Mouse (Mus musculus) neural tube, embryonic 13.5 days (tissue): ENCODE measurements around the gene Gm49721. TPM values are rescaled to one million over a fixed set of nuclear protein-coding genes. Genes with fewer than 3 reads are reported as not detected.
"Not testable (repeated sequence)": the region's sequence is repeated elsewhere in the genome, so short reads cannot be mapped to it uniquely, and the experiment has no call there.

Source experiments
- ATAC-seq: fragments of 200-750 bp; cut with Nextera tagmentation; 2 replicates; pipeline ENCODE4 v1.8.0; 2017; ENCODE audit warnings: low read depth, mild to moderate bottlenecking, moderate TSS enrichment, moderate library complexity
- H3K27ac ChIP-seq: fragments of 300-500 bp; sonication (generic); replicated peaks from 2 replicates; pipeline ENCODE4 v1.5.1; 2015; ENCODE audit warnings: moderate library complexity, mild to moderate bottlenecking, inconsistent platforms
- H3K27me3 ChIP-seq: fragments of 300-500 bp; sonication (generic); 2 replicates; pipeline ENCODE4 v1.6.1; 2015; ENCODE audit warnings: mild to moderate bottlenecking, inconsistent platforms
- H3K36me3 ChIP-seq: fragments of 300-500 bp; sonication (generic); 2 replicates; pipeline ENCODE4 v1.6.1; 2015; ENCODE audit warnings: mild to moderate bottlenecking, inconsistent platforms
- H3K4me1 ChIP-seq: fragments of 300-500 bp; sonication (generic); replicated peaks from 2 replicates; pipeline ENCODE4 v1.6.1; 2015; ENCODE audit warnings: inconsistent platforms
- H3K4me2 ChIP-seq: fragments of 300-500 bp; sonication (generic); 2 replicates; pipeline ENCODE4 v1.6.1; 2015; ENCODE audit warnings: inconsistent platforms, mild to moderate bottlenecking, moderate library complexity
- H3K4me3 ChIP-seq: fragments of 300-500 bp; sonication (generic); 2 replicates; pipeline ENCODE4 v1.5.1; 2015; ENCODE audit warnings: mild to moderate bottlenecking, inconsistent platforms
- H3K9ac ChIP-seq: fragments of 300-500 bp; sonication (generic); 2 replicates; pipeline ENCODE4 v1.6.1; 2015; ENCODE audit warnings: moderate library complexity, mild to moderate bottlenecking, inconsistent platforms
- H3K9me3 ChIP-seq: fragments of 300-500 bp; sonication (generic); 2 replicates; pipeline ENCODE4 v1.6.1; 2016; ENCODE audit warnings: inconsistent platforms
- WGBS: fragments of 180-500 bp; shearing (Covaris S2); methylation state at CpG from one replicate; pipeline ENCODE4 v1.1.7; 2015; 5-methylcytosine and 5-hydroxymethylcytosine counted together
- polyA plus RNA-seq: library from polyadenylated mRNA; unstranded; fragments of >200 nt; fragmentation: Nextera tagmentation; extraction: Ambion mirVana; gene quantifications from 2 replicates; pipeline ENCODE4 v1.2.1, GENCODE M21; 2015

Gm49721 gene
- polyA plus RNA-seq, 1 experiment from 2014 or later, result 0.47 TPM

DNA sequence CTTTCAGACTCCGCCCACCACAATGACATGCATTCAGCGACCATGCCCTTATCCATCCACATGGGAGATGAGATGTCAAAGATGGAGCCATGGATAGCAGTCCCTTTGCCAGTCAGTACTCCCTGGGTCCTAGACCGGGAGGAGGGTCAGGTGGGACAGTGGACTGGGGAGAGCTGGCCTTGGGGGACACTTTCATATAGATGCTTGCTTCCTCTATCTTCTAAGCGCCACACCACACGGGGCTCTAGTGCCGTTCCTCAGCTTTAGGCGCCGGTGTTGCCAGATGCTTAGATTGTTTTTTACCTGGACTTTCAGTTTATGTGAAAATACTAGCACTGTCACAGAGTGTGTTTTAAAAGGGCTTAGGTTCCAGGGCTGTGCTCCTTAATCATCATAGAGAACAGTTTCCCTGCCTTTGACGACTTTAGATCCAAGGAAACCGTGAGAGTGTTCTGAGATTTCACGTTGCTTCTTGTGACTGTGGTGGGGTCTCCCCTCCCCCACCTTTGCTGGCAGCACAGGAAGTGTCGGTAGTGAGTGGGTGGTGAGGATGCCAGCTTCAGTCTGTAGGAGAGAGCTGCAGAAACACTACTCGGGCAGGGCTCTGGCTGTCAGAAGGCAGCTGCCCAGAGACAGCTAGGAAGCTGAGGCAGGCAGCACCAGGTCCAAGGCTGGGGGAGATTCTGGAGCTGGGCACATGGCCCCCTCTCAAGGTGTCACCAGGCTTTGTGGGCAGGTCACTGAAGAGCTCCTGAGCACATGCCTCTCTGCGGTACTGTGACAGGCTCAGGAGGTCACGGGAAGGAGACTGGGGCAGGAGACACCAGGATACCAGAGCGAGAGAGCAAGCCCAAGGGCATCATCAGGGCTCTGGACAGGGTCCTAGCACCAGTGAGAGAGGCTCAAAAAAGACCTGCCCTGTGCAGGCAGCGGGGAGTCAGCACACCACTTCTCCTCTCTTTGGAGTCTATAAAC lies 54.8 kb downstream of the Gm49721 start:
- H3K36me3 ChIP-seq, H3K27me3 ChIP-seq, H3K4me3 ChIP-seq, H3K9ac ChIP-seq, H3K27ac ChIP-seq, H3K9me3 ChIP-seq, H3K4me2 ChIP-seq, H3K4me1 ChIP-seq: not testable (repeated sequence)
- 0 out of 2 replicates have a peak, but pooled peaks have one; percentile 22 for ATAC-seq
- 68% methylated on average over 3 of the region's 17 CpGs for WGBS

DNA sequence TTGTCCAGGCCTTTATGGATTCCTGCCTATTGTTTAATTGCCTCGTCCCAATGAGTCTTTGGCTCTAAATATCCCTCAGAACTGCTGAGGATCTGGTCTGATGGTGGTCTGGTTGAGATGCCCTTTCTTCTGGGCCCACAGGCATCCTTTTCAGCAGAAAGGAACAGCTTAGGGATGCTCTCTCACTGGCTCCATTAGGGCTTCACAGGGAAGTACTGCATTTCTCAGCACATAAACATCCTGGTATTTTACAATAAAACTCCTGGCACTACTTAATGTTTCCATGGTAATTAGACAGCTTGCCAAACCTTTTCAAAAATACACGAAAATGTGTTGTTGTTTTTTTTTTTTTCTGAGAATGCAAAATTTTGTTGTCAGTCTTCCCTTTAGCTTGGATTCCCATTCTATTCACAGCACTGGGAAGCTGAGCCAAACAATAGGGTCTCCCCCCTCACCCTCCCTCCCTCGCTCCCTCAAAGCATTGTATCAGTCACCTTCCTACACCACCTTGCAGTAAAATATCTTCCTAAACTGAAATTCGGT lies 90.4 kb downstream of the Gm49721 start:
- not testable (repeated sequence) for H3K4me3 ChIP-seq, H3K4me1 ChIP-seq, H3K4me2 ChIP-seq, H3K27ac ChIP-seq, H3K27me3 ChIP-seq, H3K36me3 ChIP-seq, H3K9ac ChIP-seq, H3K9me3 ChIP-seq, ATAC-seq
- 44% methylated on average over 2 of the region's 4 CpGs for WGBS

DNA sequence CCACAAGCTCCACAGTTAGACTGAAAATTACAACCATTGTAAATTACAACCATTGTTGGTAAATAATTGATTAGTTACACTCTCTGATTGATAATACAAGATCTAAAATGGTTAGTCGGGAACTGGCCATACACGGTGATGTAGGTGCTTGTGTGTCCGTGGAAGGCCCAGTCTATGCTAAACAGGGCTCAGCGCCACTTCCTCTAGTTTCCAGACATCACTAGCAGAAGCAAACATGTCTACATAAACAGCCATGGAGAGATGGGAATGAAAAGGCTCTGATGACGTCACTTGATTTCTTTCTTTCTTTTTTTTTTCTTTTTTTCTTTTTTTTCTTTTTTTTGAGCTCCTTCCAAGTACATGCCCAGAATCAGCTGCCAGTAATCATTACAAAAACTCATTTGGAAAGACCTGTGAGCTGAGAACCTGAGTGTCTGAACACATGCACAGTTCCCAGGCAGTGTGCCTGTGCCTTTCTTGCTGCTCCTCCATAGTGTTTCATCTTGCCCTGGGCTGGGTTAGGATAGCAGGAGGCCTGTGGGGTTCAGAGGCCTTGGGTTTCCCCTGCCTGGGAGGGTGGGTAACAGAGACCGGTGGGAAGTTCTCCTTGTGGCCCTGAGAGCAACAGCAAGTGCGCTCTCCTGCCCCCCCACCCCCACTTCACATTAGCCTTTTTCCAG lies 91.0 kb downstream of the Gm49721 start:
- H3K4me1 ChIP-seq, H3K36me3 ChIP-seq, ATAC-seq, H3K9me3 ChIP-seq, H3K27ac ChIP-seq, H3K27me3 ChIP-seq, H3K4me2 ChIP-seq, H3K4me3 ChIP-seq, H3K9ac ChIP-seq: not testable (repeated sequence)
- 37% methylated on average over 6 of the region's 7 CpGs for WGBS

- not testable (repeated sequence) for H3K9ac ChIP-seq, H3K27ac ChIP-seq, H3K4me1 ChIP-seq, H3K4me3 ChIP-seq, H3K27me3 ChIP-seq, H3K36me3 ChIP-seq, H3K4me2 ChIP-seq, H3K9me3 ChIP-seq
- WGBS, result 56% methylated on average over 3 of the region's 3 CpGs
- peak; percentile 60 for ATAC-seq
Observed at GRCm38 (mm10) chr17:7074494-7074893, 95.8 kb downstream of the Gm49721 start.

DNA sequence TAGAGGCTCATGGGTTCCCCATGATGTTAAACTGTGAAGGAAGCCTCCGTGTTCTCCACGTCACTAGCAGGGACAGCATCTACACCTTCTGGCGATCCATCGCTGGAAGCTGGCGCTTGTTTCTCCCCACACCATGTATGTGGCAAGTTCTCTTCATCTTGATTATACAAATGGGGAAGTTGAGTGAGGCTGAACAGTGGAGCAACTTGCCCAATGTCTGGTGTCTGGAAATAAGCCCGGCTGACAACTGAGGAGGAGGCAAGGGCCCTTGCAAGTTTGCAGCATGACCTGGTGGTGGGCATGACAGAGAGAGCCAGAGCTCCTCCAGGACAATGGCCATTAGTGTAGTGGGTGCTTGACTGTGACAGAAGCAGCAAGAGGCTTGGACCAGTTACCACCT lies 96.8 kb downstream of the Gm49721 start:
- not testable (repeated sequence) for H3K4me3 ChIP-seq, H3K27ac ChIP-seq, H3K36me3 ChIP-seq, ATAC-seq, H3K9ac ChIP-seq, H3K9me3 ChIP-seq, H3K4me2 ChIP-seq, H3K27me3 ChIP-seq, H3K4me1 ChIP-seq
- WGBS, result 91% methylated on average over 5 of the region's 6 CpGs

GRCm38 (mm10) chr17:7079558-7079957 lies 100.9 kb downstream of the Gm49721 start:
- not testable (repeated sequence) for H3K9me3 ChIP-seq, H3K27me3 ChIP-seq, H3K9ac ChIP-seq, H3K36me3 ChIP-seq, H3K4me2 ChIP-seq, H3K4me1 ChIP-seq, ATAC-seq, H3K4me3 ChIP-seq, H3K27ac ChIP-seq
- 0% methylated on average over 1 of the region's 4 CpGs for WGBS

GRCm38 (mm10) chr17:7084523-7084922 lies 105.8 kb downstream of the Gm49721 start:
- H3K4me3 ChIP-seq, H3K9ac ChIP-seq, H3K4me1 ChIP-seq, H3K27ac ChIP-seq, H3K36me3 ChIP-seq, H3K9me3 ChIP-seq, ATAC-seq, H3K4me2 ChIP-seq, H3K27me3 ChIP-seq: not testable (repeated sequence)
- WGBS, result no CpG with 5 or more reads among the region's 5 CpGs

- not testable (repeated sequence) for H3K4me2 ChIP-seq, H3K9me3 ChIP-seq, H3K27me3 ChIP-seq, H3K27ac ChIP-seq, H3K4me1 ChIP-seq, H3K36me3 ChIP-seq, H3K4me3 ChIP-seq, ATAC-seq, H3K9ac ChIP-seq
- no CpG with 5 or more reads among the region's 12 CpGs for WGBS
Observed at GRCm38 (mm10) chr17:7085469-7086168, 106.9 kb downstream of the Gm49721 start.

DNA sequence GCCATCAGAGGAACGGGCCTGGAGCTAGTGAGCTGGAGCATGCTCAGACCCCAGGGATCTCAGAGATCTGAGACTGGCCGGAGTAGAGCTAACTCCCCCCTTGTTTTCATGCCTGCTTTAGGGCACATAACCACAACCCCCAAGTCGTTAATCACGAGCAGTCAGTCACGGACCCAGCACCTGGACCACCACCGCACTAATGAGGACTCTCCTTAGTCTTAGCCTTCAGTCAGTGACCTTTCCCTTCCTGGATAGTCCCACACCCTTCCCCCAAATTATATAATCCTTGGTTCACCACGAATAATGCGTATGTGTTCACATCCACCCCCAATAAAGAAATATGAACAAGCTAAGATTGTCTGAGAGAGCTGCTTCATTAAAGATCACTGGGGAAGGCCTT lies 108.1 kb downstream of the Gm49721 start:
- not testable (repeated sequence) for H3K4me3 ChIP-seq, H3K9ac ChIP-seq, H3K4me2 ChIP-seq, H3K9me3 ChIP-seq, H3K4me1 ChIP-seq, H3K27me3 ChIP-seq, H3K27ac ChIP-seq, ATAC-seq, H3K36me3 ChIP-seq
- 77% methylated on average over 6 of the region's 8 CpGs for WGBS

Other genes starting within 250 kb of the Gm49721 start
- gene Ezr, start 196.1 kb upstream of the Gm49721 start, polyA plus RNA-seq, result 58.5 and 68.3 TPM in 2 replicates
- 49.8 and 56.1 TPM in 2 replicates for gene Rsph3b, start 30.2 kb upstream of the Gm49721 start, polyA plus RNA-seq
- gene Tagap1, start 17.7 kb upstream of the Gm49721 start, polyA plus RNA-seq, result 50.0 and 50.7 TPM in 2 replicates
- gene Rnaset2b, start 8.3 kb upstream of the Gm49721 start, polyA plus RNA-seq, result 95.7 and 102 TPM in 2 replicates
- not detected in 2 replicates for gene Gm1604a, start 46.7 kb downstream of the Gm49721 start, polyA plus RNA-seq
- gene Rps6ka2, start 191.2 kb downstream of the Gm49721 start, polyA plus RNA-seq, result 23.5 and 24.2 TPM in 2 replicates